Mouse (Mus musculus): ENCODE measurements around the gene Myo1a. TPM values are rescaled to one million over a fixed set of nuclear protein-coding genes. Genes with fewer than 3 reads are reported as not detected.

The Myo1a gene
- total RNA-seq, 1 experiment from 2014 or later: 1.1 TPM

DNA sequence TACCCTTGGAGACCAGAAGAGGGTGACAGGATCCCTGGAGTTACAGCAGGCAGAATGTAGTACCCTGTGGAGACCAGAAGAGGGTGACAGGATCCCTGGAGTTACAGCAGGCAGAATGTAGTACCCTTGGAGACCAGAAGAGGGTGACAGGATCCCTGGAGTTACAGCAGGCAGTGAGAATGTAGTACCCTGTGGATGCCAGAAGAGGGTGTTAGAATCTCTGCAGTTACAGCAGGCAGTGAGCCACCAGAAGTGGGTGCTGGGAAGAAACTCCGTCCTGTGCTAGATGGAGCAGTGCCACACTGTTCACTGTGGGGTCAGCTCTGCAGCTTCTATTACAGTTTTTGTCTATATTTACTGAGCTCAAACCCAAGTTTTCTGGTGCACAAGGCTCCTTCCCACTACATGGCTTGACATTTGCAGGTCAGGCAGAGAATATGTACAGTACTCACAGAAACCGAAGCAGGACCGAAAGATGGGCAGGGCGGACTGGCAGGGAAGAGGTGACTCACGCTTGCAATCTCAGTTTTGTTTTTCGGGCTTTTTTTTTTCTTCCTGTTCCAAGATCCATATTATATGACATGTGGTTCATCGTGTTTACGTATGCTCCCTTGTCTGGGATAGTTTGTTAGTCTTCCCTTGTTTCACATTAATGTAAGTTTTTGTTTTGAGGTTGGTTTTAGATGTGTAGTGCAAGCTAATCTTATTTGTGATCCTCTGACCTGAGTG is 30.0 kb upstream of the Myo1a start:
- DNase-seq: peak; percentile 58

DNA sequence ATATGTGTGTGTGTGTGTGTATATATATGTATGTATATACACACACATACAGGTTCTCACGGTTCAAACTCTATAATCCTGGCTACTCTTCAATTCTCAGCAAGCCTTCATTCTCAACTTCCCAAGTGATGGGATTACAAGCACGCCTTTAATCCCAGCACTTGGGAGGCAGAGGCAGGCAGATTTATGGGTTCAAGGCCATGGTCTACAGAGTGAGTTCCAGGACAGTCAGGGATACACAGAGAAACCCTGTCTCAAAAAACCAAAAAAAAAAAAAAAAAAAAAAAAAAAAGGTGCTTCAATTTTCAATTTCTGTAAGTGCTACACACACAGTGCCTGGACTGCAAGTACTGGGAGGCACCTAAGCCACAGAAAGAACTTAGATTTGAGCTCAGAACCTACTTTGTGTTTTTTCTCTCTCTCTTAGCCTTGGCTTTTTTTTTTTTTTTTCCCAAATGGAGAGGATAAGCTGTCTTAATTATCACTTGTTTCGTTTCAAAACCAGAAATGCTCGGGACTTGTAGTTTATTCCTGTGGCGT is 29.0 kb upstream of the Myo1a start:
- DNase-seq: no peak

DNA sequence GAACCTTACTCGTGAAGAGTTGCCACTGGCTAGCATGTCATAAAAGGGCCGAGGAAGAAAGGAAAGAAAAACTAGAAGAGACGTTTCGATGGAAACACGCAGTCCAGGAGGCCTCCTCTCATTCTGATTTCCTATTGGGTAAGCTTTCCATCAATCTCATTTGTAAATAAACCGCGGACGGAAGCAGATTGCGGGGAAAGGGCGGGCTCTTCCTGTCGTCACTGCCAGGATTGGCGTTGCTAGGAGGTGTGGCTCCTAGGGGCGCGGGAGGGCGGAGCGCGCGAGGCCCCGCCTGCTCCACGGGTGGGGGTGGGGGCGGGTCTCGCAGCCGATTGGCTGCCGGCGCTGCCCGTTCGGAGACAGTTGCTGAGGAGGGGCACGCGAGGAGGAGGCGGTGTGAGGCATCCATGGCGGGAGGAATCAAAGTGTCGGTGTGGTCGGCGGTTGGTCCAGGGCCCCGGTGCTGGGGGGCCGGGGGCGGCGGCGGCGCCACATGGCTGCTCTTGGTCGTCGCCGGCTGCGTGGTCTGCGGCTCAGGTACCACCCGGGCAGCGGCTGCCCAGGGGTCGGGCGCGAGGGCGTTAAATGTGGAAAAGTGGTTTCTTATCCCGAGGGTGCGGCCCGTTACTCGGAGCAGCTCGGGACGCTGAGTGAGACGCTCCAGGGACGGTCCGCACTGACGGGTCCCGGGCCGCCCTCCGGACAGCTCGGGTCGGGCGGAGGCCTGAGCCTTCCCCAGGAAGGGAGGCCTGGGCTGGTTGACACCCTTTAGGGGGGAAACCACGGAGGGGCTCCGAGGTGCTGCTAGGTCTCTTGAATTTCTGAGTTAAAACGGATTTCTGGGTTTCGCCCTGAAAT is 28.1 kb upstream of the Myo1a start:
- DNase-seq: peak; percentile 93

DNA sequence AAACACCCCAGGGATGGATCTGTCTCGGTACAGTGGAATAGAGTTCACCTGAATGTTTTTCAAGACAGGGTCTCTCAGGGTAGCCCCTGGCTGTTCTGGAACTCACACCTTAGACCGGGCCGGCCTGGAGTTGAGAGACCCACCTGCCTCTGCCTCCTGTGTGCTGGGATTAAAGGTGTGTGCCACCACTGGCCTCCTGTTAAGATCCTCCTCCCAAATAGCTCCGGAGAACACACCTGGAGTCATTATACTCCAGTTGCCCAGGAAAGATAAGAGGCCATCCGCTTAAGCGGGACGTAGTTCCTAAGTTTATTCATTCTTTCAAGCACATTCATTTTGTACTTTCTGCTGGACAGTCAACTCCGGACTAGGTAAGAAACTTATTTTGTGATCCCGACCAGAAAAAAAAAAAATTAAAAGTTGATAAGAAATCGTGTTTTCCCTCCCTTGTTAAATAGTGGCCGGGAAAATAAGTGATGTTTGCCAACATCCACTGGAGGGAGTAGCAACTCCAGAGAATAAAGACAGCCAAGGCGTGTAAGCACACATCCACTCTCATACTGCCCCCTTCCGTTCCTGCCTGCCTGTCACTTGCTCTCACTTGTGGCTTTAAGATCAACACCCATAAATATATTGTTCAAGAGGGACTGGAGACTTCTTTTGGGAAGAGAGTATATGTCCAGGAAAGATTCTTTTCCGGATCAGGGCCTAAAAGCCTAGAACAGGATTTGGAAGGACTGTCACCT is 27.2 kb upstream of the Myo1a start:
- DNase-seq: peak; percentile 49

DNA sequence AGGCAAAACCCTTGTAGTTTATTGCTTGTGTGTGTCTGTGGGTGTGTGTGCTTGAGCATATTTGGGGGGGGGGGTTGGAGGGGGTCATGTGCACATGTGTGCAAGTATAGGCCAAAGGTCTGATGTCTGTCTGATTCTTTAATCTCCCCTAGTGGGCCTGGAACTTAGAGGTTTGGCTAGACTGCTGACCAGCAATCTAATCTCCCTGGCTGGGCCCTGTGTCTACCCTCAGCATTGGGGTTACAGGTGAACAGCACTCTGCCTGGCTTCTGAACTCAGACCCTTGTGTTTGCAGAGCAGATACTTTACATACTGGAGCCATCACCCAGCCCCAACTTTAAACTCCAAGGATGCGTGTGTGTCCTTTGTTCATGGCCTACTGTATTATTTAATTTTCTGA is 25.8 kb upstream of the Myo1a start:
- DNase-seq: no peak

DNA sequence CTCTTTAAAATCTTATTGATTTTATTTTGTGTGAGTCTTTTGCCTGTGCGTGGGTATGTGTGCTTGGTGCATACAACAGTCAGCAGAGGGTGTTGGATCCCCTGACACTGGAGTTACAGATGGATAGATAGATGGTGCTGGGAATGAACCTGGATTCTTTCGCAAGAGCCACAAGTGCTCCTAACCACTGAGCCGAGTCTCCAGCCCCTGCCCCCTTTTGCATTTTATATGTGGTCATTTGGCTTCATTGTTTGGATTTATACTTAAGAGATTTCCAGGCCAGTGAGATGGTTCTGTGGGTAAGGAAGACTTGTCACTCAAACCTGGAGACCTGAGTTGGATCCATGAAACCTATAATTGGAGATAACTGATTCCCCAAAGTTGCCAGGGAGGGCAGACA is 25.1 kb upstream of the Myo1a start:
- no peak for DNase-seq

DNA sequence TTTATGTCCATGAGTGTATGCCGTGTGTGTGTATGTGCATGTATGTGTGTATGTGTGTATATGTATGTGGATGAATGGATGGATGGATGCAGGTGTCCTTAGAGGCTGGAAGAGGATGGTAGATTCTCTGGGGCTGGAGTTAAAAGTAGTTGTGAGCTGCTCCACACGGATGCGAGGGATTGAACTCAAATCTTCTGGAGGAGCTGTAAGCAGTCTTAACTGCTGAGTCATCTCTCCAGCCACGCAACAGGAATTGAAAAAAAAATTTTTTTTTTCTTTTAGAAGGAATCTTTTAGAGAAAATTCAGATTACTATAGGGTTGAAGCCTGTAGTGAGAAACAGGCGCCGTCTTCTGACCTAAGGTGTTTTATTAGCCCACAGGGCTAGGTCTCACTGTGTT is 22.1 kb upstream of the Myo1a start:
- DNase-seq: no peak

DNA sequence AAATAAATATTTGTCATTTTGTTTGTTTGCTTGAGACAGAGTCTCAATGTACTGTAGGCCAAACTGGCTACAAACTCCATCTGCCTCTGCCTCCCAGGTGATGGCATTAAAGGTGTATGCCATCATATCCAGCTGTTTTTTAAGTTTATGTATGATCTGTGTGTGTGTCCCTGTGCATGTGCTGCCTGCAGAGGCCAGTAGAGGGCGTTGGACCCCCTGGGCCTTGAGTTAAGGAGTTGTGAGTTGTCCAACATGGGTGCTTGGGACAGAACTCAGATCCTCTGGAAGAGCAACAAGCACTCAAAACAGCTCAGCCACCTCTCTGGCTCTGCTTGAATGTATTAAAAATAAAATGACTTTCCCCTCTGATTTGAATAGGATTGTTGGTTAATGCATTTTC is 13.9 kb upstream of the Myo1a start:
- DNase-seq: no peak

DNA sequence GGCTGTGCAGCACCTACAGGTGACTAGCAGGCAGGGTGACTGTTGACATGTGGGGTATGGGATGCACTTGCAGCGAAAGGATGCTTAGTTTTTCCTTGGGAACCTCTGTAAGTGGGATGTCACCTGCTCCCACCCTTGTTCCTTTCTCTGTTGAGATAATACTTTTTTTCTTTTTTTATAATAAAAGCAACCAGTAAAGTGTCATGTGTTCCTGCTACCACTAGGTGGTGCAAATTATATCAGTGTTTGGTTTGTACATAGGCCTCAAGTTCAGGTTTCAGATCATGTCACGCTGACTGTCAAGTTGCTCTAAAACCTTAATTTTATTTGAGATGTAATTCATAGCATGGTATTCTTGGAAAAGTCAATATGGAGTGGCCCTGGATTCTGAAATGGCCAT is 10.3 kb upstream of the Myo1a start:
- DNase-seq: no peak

DNA sequence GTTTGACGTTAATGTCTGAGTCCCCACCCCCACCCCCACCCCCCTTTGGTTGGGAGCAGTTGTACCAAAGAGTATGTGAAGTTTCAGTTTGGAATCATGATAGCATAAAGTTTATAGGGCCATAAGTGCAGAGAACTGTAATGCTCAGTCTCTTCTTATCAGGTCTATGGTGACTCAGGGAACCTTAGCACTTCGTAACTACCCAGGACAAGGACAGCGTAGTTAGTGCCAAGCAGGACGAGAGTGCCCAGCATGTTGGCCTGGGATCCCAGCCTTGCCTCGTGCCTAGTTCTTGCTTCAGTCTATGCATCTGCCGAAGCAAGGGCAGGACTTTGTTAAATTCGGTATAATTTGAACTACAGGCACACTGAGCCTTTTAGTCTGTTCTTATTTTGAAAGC is 9.2 kb upstream of the Myo1a start:
- DNase-seq: peak; percentile 48

DNA sequence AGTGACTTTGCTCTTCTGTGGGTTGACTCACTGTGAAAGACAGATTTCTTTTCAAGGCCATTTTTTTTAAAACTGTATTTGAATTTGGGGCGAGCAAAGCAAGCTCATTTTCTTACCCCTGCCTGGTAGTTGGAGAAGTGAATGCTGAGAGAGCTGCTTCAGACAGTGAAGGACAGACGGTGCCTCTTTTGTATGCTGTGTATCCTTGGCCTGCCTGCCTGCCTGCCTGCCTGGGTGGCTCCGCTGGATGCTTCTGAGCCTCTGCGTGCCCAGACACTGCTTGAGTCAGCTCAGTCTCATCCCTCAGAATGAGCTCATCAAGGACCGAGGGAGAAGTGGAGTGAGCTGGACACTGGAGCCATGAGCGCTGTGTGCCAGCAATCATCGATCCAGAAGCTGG is 6.0 kb upstream of the Myo1a start:
- peak; percentile 64 for DNase-seq

DNA sequence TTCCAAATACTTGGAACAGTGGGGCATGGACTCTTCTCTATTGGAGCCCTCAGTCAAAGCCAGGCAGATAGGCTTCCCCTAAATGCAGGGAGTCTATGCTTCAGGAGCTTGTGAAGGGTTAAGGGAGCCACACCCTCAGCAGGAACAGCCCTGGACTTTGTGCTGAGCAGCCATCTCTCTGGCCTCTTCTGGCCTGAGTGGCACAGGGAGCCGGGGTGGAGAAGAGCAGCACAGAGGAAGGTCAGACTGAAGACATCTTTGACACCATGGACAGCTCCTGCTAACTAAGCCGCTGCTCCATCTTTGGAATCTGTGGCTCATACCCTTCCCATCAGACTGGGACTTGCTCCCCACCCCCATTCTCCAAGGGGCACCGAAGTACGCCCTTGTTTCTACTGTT is 1.7 kb upstream of the Myo1a start:
- DNase-seq: no peak

DNA sequence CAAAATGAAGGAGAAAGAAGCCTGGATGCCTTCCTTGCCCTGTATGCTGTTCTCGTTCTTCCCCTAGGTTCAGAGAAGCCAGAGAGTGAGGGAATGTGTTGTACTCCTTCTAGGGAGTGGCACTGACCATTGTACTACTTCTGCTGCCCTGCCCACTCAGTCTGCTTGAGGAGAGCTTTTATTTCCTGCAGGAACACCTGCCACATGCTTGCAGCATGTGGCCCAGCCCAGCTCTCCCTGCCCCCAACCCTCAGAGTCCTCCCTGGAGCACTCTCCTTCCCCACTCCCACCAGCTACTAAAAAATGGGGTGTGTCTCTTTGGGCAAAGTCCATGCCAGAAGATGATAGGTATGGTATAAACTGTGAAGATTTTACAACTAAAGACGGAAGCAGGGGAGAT is 677 bp upstream of the Myo1a start:
- DNase-seq: no peak

DNA sequence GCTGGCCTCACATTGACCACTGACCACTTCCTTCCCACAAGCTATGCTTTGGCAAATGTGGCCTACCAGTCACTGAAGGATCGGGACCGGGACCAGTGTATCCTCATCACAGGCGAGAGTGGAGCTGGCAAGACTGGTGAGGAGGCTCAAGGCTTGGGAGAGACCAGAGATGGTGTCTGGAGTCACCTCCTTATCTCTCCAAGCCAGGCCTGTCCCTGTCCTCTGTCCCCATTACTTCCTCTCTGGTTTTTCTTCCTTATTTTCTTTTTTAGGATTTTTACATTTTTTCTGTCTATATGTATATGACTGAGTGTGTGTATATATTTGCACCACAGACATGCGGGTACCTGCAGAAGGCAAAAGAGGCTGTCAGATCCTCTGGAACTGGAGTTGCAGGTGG is 813 bp downstream of the Myo1a start:
- DNase-seq: no peak

DNA sequence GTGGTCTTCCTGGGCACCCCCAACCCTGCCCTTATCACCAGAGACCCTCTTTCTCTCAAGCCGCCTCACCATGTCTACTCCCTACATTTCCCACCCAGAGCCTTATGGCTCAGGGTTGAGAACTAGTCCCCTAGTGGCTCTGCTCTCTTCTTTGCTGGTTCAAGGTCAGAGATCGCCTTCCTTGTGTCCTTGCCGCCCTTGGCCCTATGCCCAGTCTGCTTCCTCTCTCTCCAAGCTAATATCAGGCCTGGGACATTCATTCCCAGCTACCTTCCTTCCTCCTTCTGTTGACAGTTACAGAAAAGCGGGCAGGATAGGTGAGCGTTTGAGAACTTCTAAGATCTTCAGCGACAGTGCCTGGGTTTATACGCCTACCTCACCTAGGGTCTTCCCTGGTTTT is 2.8 kb downstream of the Myo1a start:
- DNase-seq: peak; percentile 86

DNA sequence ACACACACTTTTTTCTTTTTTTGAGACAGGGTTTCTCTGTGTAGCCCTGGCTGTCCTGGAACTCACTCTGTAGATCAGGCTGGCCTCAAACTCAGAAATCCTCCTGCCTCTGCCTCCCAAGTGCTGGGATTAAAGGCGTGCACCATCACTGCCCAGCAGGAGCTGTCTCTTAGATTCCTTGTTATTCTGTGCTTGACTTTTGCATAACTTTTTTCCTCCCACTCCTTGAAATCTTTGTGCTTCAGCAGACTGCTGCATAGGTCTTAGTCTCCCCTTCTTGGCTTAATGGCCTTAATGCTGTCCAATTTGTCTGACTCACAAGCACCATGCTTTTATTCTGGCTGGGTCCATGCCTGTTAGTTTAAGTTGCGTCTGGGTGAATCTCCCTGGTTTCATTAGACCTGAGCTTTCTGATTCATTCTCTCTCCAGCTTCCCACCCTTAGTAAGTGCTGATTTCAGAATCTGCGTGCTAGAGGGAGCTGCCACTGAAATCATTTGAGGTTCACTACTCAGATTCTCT is 3.9 kb downstream of the Myo1a start:
- DNase-seq: no peak

DNA sequence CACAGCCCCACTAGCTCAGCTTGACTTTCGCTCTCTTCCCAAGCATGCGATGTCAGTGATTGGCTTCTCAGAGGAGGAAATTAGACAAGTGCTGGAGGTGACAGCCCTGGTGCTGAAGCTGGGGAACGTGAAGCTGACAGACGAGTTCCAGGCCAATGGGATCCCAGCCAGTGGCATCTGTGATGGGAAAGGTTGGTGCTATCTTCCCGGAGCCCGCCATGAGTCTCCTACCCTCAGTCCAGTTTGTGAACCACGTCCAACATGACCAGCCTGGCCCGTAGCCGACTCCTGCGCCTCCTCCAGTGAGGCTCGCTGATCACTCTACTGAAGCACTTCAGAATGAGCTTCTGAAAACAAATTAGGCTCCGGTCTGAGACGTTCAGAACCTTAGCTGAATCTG is 5.4 kb downstream of the Myo1a start:
- DNase-seq: no peak

DNA sequence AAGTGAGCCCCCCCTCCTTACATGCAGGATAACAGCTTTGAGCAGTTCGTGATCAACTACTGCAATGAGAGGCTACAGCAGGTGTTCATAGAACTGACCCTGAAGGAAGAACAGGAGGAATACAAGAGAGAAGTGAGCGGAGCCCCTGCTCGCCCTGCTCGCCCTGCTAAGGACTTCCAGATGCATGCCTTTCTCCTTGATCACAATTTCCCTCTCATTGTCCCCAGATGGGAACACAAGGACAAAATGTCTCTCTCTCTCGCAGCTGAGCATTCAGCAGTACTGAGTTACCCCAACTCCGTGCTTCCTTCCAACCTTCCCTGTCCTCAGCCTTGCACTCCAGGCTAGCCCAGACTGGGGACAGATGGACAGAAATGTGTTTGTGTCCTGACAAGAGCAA is 7.8 kb downstream of the Myo1a start:
- DNase-seq: no peak

DNA sequence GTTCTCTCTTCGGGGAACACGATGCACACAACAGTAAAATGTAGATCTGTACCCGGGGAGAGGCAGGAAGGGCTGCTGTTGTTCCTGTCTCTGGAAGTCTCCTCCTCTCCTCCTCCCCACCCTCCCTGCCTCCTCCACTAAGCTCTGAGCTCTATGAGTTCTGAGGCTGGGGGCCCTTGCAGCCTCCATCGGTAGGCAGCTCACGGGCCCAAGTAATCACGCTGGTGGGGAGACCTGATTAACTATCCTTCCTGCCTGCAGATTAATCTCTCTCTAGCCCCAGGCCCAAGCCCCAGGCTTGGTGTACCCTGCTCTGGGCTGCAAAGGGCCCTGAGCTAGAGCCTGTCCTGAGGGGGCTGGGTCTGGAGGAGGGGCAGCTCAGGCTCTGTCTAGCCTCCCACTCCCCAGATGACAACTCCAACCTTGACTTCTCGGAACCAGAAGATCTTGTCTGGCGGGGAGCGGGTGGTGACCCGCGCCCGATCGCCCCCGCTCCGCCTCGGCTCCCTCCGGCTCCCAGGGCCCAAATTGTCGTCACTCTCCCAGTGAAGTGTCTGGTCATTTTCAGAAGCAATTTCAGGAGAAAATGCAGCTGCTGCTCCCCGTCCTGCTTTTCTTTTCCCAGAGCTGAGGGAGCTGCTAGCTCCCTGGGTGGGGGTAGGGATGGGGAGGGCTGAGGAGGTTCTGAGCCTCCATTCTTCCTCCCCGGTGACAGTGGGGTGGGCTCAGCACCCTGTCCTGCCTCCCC is 16.9 kb downstream of the Myo1a start:
- no peak for DNase-seq

DNA sequence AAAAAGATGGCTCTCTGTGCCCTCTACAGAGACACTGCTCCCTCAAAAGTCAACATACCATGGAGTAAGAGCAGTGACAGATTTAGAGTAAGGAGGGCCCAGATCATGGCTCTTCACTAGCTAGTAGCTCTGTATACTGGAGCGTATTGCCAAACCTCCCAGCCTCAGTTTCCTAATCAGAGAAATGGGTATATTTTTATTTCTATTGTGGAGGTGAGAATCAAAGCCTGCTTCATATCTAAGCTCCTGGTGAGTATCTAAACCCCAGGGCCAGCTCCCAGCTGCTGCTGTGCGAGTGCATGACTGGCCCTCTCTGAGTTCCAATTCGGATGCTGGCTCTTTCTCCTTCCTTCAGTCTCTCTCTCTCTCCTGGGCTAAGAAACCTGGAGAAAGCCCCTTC is 19.2 kb downstream of the Myo1a start, which contains the start of gene Tac2:
Gene Tac2, plus strand, starts transcription at position 301 of the 400 bp plus-strand sequence.
- DNase-seq: no peak

DNA sequence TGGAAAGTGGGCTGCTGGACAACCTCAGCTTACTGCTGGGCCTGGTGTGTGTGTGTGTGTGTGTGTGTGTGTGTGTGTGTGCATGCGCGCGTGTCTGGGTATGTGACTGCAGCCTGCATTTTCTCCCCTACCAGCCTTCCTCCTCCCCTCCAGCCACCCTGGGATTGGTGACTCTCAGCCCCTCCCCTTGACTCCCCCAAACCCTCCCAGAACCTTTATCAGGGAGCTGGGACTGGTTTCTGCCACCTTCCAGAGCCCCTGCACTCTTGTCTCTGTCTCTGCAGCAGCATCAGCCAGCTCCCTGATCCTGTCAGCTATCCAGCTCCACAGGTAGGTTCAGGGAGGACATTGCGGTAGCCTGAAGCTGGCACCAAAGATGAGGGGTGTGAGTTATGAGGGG is 20.2 kb downstream of the Myo1a start:
- DNase-seq: no peak

DNA sequence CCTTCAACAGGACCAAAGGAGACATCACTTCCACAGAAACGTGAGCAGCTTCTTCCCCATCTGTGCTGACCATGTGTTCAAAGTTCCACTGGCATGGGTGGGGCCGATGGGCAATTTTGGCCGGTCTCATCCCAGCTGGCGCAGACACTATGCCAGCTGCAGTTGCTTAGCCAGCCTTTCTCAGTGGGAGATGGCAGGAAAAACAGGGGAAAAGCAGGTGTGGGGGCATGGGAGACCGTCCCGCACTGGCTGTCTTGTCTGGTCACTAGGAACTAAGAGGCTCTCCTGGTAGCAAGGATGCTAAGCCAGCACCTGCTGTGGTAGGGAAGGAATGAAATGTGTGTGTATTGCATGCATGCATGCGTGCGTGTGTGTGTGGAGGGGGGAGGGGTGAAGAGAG is 23.5 kb downstream of the Myo1a start:
- DNase-seq: no peak

Data from adrenal gland, postnatal 25 days (tissue).